Mouse (Mus musculus): ENCODE results near the gene Lbr.

Lbr gene

GRCm38 (mm10) chr1:181842781-181843180 lies at the start of gene Lbr:
Gene Lbr (minus strand): TSS chr1:181843046.
- DNase-seq, result peak; percentile 69

GRCm38 (mm10) chr1:181889670-181890069 lies 46.8 kb upstream of the Lbr start:
- no peak for DNase-seq

- peak; percentile 92 for DNase-seq
Observed at GRCm38 (mm10) chr1:181888801-181889200, 46.0 kb upstream of the Lbr start.

GRCm38 (mm10) chr1:181881532-181881931 lies 38.7 kb upstream of the Lbr start:
- peak; percentile 85 for DNase-seq

- DNase-seq, result peak; percentile 58
Observed at GRCm38 (mm10) chr1:181880752-181881325, 38.0 kb upstream of the Lbr start.

GRCm38 (mm10) chr1:181878436-181878835 lies 35.6 kb upstream of the Lbr start:
- DNase-seq, result no peak

GRCm38 (mm10) chr1:181877088-181877487 lies 34.2 kb upstream of the Lbr start:
- DNase-seq, result no peak

GRCm38 (mm10) chr1:181876656-181877055 lies 33.8 kb upstream of the Lbr start:
- no peak for DNase-seq

- DNase-seq, result peak; percentile 66
Observed at GRCm38 (mm10) chr1:181873086-181873920, 30.5 kb upstream of the Lbr start.

GRCm38 (mm10) chr1:181872639-181873038 lies 29.8 kb upstream of the Lbr start:
- no peak for DNase-seq

GRCm38 (mm10) chr1:181866429-181867280 lies 23.8 kb upstream of the Lbr start:
- DNase-seq, result peak; percentile 40

GRCm38 (mm10) chr1:181865863-181866216 lies 23.0 kb upstream of the Lbr start:
- peak; percentile 39 for DNase-seq

- peak; percentile 56 for DNase-seq
Observed at GRCm38 (mm10) chr1:181864971-181865862, 22.4 kb upstream of the Lbr start.

- peak; percentile 55 for DNase-seq
Observed at GRCm38 (mm10) chr1:181863431-181863830, 20.6 kb upstream of the Lbr start.

- peak; percentile 30 for DNase-seq
Observed at GRCm38 (mm10) chr1:181862676-181863374, 20.0 kb upstream of the Lbr start.

GRCm38 (mm10) chr1:181861181-181861902 lies 18.5 kb upstream of the Lbr start:
- peak; percentile 25 for DNase-seq

- peak; percentile 91 for DNase-seq
Observed at GRCm38 (mm10) chr1:181860659-181861058, 17.8 kb upstream of the Lbr start.

- no peak for DNase-seq
Observed at GRCm38 (mm10) chr1:181856329-181856728, 13.5 kb upstream of the Lbr start.

- DNase-seq, result no peak
Observed at GRCm38 (mm10) chr1:181854829-181855228, 12.0 kb upstream of the Lbr start.

GRCm38 (mm10) chr1:181853081-181853736 lies 10.4 kb upstream of the Lbr start:
- DNase-seq, result peak; percentile 93

Data from thymus, postnatal 25 days (tissue).